Mouse (Mus musculus): Measurements from ENCODE around the gene Olfr679.
"Not testable (repeated sequence)": the region's sequence is repeated elsewhere in the genome, so short reads cannot be mapped to it uniquely, and the experiment has no call there.

Olfr679 gene

GRCm38 (mm10) chr7:105080905-105081304 is at the start of gene Olfr679:
Gene Olfr679 (plus strand): TSS chr7:105081205.
- DNase-seq (ENCODE audit: low spot score in 2 of 2), result no peak

- DNase-seq (ENCODE audit: low spot score in 2 of 2), result no peak
These were observed 48.6 kb upstream of the Olfr679 start, which contains the start of gene Olfr676 for GRCm38 (mm10) chr7:105032398-105032797. Gene Olfr676 (plus strand): TSS chr7:105032698.

GRCm38 (mm10) chr7:105033836-105034235 is 47.2 kb upstream of the Olfr679 start:
- DNase-seq (ENCODE audit: low spot score in 2 of 2), result not testable (repeated sequence)

GRCm38 (mm10) chr7:105058951-105059350 is 22.1 kb upstream of the Olfr679 start:
- no peak for DNase-seq (ENCODE audit: low spot score in 2 of 2)

DNA sequence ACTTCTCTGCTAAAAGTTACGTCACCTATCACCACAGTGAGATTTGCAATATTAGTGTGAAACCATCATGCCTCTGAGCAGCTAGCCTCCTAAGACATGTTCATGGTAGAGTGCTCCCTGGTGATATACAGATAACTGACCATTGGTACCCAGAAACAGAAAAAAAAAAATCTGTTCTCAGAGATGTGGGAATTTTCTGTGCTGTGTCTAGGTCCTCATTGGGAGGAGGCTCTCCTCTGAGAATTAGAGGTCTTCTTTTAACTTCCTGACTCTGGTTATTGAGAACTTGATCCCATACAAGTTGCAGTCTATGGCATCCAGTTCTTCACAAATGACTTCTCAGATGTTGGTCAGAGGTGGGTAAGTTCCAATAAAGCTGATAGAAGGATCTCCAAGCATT is 16.8 kb upstream of the Olfr679 start, which contains the start of gene Olfr678:
Olfr678 (plus strand) TSS at position 301 of the 400 bp plus-strand sequence.
- DNase-seq (ENCODE audit: low spot score in 2 of 2), result no peak

DNA sequence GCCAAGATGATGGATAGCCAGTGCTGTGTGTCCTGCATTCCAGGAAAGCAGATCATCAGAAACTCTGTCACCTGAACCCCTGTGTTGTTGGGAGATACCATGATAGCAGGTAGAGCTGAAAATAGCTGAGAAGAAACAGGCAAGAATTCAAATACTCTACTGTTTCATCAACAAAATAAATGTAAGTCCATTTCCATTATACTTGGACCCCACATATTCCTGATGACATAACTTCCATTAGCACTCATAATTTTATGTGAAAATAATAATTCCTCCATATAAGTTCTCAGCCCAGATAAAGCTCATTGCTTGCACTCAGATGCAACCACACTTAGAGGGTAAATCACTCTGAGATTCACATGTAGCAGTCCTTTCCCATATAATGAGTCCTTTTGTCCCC is 11.7 kb downstream of the Olfr679 start, which contains the start of gene Olfr680-ps1:
Olfr680-ps1 (minus strand) TSS at position 101 of the 400 bp plus-strand sequence.
- not testable (repeated sequence) for DNase-seq (ENCODE audit: low spot score in 2 of 2)

- no peak for DNase-seq (ENCODE audit: low spot score in 2 of 2)
These were observed 35.5 kb downstream of the Olfr679 start, which contains the start of gene Olfr681 for GRCm38 (mm10) chr7:105116536-105116935. Gene Olfr681 (plus strand): TSS chr7:105116836.
